Mouse (Mus musculus) lung, embryonic 16.5 days (tissue): ENCODE measurements at regions not wholly inside any gene's neighbourhood (a gene's known extent, or its start where the extent isn't known, plus 50 kb on each side); places are given as distances from the start of the nearest gene placed in this dataset.
A peak's percentile ranks its signal among the peaks of the same experiment; 100 is the strongest.

Experiments used
- ATAC-seq: fragments of 200-750 bp; cut with Nextera tagmentation; 2 replicates; pipeline ENCODE4 v1.8.0; 2017; ENCODE audit warnings: low read depth, mild to moderate bottlenecking, moderate library complexity
- H3K27ac ChIP-seq: fragments of 300-500 bp; sonication (generic); 2 replicates; pipeline ENCODE4 v1.5.1; 2014; ENCODE audit warnings: mild to moderate bottlenecking, control low read depth, low read length
- H3K27me3 ChIP-seq: fragments of 300-500 bp; sonication (generic); 2 replicates; pipeline ENCODE4 v1.6.1; 2014; ENCODE audit warnings: low read depth, low read length, mixed read lengths; ENCODE audit not compliant: control insufficient read depth, insufficient read depth
- H3K36me3 ChIP-seq: fragments of 300-500 bp; sonication (generic); 2 replicates; pipeline ENCODE4 v1.6.1; 2014; ENCODE audit warnings: low read length; ENCODE audit not compliant: control insufficient read depth, insufficient read depth
- H3K4me1 ChIP-seq: fragments of 300-500 bp; sonication (generic); replicated peaks from 2 replicates; pipeline ENCODE4 v1.6.1; 2014; ENCODE audit warnings: low read length, mixed read lengths; ENCODE audit not compliant: control insufficient read depth, insufficient read depth
- H3K4me2 ChIP-seq: fragments of 300-500 bp; sonication (generic); 2 replicates; pipeline ENCODE4 v1.6.1; 2014; ENCODE audit warnings: low read depth, low read length, control low read depth
- H3K4me3 ChIP-seq: fragments of 300-500 bp; sonication (generic); 2 replicates; pipeline ENCODE4 v1.5.1; 2014; ENCODE audit warnings: mild to moderate bottlenecking, low read length, control low read depth
- H3K9ac ChIP-seq: fragments of 300-500 bp; sonication (generic); 2 replicates; pipeline ENCODE4 v1.6.1; 2014; ENCODE audit warnings: low read length, control low read depth
- H3K9me3 ChIP-seq: fragments of 300-500 bp; sonication (generic); 2 replicates; pipeline ENCODE4 v1.6.1; 2016; ENCODE audit warnings: low read length; ENCODE audit not compliant: control insufficient read depth
- WGBS: fragments of 180-500 bp; shearing (Covaris S2); extraction: QIAGEN DNeasy Blood & Tissue Kit; methylation state at CpG from one replicate; pipeline ENCODE4 v1.1.7; 2014; 5-methylcytosine and 5-hydroxymethylcytosine counted together

DNA sequence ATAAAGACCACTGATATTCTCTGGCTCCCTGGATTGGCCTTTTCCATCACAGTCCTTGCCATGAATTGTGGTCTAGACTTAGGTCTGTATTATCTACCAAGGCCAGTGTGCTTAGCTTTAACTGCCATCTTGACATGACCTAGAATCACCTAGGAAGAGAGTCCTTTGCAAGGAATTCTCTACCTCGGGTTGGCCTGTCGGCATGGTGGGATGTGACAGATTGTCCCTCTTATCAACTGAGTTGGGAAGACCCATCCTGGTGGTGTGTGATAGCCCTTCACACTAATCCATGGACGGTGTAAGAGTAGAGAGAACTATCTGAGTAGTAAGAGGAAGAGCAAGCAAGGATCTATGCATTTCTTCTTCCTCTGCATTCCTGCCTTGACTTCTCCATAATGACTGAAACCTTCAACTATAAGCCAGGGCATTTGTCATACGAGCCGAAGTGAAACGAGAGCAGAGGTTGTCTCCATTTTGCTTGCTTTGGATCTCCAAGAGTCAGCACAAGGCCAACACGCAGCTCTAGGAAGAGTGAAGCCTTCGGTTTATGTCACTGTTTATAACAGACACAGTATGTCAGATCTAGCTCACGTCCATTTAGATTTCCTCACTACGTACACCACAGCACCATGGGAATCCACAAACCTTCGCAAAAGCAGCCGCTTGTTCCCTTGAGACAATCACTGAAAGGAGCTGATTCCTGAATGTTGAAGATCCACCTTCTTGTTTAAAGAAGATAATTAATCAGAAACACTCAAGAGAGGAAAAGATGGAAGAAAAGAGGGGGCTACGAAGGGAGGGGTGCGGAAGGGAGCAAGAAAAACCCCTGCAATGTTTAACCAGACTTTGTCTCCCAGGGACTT, 190.9 kb upstream of the Rgma start:
- ATAC-seq = no peak
- Histone ChIP-seq H3K4me2 (no peak overlapping the region), H3K4me3 (no peak overlapping the region), H3K36me3 (no peaks in the 10 kb centered on the region), H3K4me1 (no peaks in the 10 kb centered on the region), H3K27ac (no peak overlapping the region), H3K27me3 (no peaks in the 10 kb centered on the region), H3K9ac (no peak overlapping the region), H3K9me3 (no peaks in the 10 kb centered on the region)
- 90% methylated on average over 14 of the region's 14 CpGs for WGBS

DNA sequence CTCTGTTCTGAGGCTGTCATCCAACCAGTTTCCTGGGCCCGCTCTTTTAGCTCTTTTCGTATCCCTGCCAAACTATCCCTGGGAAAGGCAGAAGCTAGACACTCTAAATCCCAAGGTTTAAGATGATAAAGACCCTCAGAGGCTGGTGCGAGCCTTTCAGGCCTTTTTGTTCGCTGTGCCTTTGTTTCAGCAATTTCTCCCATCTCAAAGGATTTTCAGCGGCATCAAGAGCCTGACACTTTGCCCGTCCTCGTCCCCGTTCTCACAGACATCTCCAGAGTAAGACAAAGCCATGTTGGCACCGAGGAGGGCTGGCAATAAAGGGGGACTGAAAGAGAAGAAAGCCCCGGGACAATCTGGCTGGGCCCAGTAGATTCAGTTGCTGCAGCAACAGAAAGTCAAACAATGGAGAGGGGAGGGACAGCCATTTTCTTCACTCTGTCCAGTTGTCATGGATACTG, 190.2 kb upstream of the Rgma start:
- Histone ChIP-seq H3K4me2 (no peak overlapping the region), H3K9ac (no peak overlapping the region), H3K27ac (no peak overlapping the region), H3K4me1 (no peaks in the 10 kb centered on the region), H3K36me3 (no peaks in the 10 kb centered on the region), H3K27me3 (no peaks in the 10 kb centered on the region), H3K4me3 (no peak overlapping the region), H3K9me3 (no peaks in the 10 kb centered on the region)
- WGBS = 84% methylated on average over 10 of the region's 10 CpGs
- no peak for ATAC-seq

DNA sequence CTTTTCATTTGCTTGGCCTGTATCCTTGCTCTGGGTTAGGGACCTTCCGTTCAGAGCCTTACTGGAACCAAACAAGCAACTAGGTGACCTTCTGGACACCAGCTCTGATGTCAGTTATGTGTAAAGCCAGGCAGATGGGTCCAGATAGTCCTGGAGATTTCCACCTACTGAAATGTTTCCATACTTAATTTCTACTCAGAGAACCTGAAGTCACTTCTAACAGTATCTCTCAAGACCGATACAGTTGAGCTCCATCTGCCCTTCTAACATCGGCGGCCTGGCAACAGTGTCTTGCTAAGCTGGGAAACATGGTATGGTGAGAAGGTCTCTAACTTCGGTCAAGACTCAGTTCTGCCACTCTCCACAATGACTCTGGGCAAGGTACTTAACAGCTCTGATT, 189.7 kb upstream of the Rgma start:
- no peaks in the 10 kb centered on the region for H3K36me3 ChIP-seq
- ATAC-seq = no peak
- no peak overlapping the region for H3K4me3 ChIP-seq
- H3K9me3 ChIP-seq = no peaks in the 10 kb centered on the region
- 95% methylated on average over 5 of the region's 5 CpGs for WGBS
- H3K4me1 ChIP-seq = no peaks in the 10 kb centered on the region
- H3K27ac ChIP-seq = no peak overlapping the region
- no peaks in the 10 kb centered on the region for H3K27me3 ChIP-seq
- H3K4me2 ChIP-seq = no peak overlapping the region
- H3K9ac ChIP-seq = no peak overlapping the region

GRCm38 (mm10) chr7:73186501-73186900, 188.8 kb upstream of the Rgma start:
- Histone ChIP-seq H3K27me3 (no peaks in the 10 kb centered on the region), H3K4me1 (no peaks in the 10 kb centered on the region), H3K4me3 (no peak overlapping the region), H3K36me3 (no peaks in the 10 kb centered on the region), H3K9me3 (no peaks in the 10 kb centered on the region), H3K27ac (no peak overlapping the region), H3K4me2 (no peak overlapping the region), H3K9ac (no peak overlapping the region)
- ATAC-seq = no peak
- 87% methylated on average over 3 of the region's 3 CpGs for WGBS

GRCm38 (mm10) chr7:73191388-73192278, 183.7 kb upstream of the Rgma start:
- H3K4me3 ChIP-seq = no peak overlapping the region
- no peaks in the 10 kb centered on the region for H3K36me3 ChIP-seq
- H3K4me2 ChIP-seq = no peak overlapping the region
- H3K9me3 ChIP-seq = no peaks in the 10 kb centered on the region
- no peaks in the 10 kb centered on the region for H3K4me1 ChIP-seq
- no peak overlapping the region for H3K27ac ChIP-seq
- no peak for ATAC-seq
- no peak overlapping the region for H3K9ac ChIP-seq
- no peaks in the 10 kb centered on the region for H3K27me3 ChIP-seq
- WGBS = 54% methylated on average over 12 of the region's 12 CpGs

DNA sequence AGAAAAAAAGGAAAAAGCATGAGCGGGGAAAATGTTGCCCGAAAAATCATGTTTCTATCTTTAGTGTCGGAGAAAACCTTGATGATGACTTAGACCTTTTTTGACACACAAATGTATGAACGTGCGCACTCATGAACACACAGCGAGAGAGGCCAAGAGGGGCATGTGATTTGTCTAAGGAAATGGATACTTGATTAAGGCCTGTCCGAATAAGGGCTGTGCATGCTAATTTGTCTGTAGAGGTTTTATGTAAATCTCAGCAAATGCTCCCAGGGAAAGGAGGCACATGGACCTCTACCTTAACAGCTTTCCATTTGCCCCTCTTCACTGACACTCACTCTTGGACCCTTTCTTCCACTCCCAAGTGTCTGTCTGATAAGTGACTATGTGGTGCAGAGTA, 182.5 kb upstream of the Rgma start:
- H3K27ac ChIP-seq = no peak overlapping the region
- no peaks in the 10 kb centered on the region for H3K4me1 ChIP-seq
- H3K4me2 ChIP-seq = no peak overlapping the region
- no peaks in the 10 kb centered on the region for H3K27me3 ChIP-seq
- 73% methylated on average over 7 of the region's 7 CpGs for WGBS
- ATAC-seq = no peak
- H3K36me3 ChIP-seq = no peaks in the 10 kb centered on the region
- H3K9me3 ChIP-seq = no peaks in the 10 kb centered on the region
- H3K4me3 ChIP-seq = no peak overlapping the region
- no peak overlapping the region for H3K9ac ChIP-seq

GRCm38 (mm10) chr7:73195306-73195705, 180.0 kb upstream of the Rgma start:
- Histone ChIP-seq H3K4me3 (no peak overlapping the region), H3K9ac (no peak overlapping the region), H3K27ac (no peak overlapping the region), H3K36me3 (no peaks in the 10 kb centered on the region), H3K4me1 (peaks cover 2% of the 10 kb centered on the region; the same call in 1 of the 2 replicates), H3K4me2 (no peak overlapping the region), H3K27me3 (no peaks in the 10 kb centered on the region), H3K9me3 (no peaks in the 10 kb centered on the region)
- 50% methylated on average over 4 of the region's 4 CpGs for WGBS
- no peak for ATAC-seq

DNA sequence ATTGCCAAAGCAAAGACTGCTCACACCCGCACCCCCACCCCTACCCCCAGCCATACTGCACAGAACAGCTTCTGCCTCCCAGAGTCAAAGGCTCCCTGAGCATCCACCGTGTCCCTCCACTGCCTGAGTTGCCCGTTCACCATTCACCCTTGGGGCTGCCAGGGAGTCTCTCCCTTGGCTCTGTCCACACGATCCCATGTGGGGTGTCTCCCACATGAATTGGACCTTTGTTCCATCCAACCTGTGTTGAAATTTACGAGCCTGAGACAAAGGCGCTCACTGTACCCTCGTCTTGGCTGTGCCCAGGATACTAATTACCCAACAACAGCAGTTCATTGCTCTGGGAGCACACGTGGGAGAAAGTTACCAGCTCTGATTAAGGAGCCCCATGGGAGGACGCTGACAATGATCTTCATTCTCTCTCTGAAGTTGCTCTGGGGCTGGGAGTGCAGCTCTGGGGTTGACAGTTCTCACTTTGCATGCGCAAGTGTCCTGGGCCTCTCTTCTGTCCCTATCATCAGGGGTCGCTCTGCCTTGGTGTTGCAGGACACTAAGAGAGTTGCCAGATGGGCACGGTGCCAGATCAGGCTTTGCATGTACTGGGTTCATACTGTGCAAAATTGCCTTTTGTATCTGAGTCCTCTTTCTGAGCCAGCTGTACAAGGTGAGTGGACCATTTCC, 178.3 kb upstream of the Rgma start:
- no peaks in the 10 kb centered on the region for H3K27me3 ChIP-seq
- H3K9ac ChIP-seq = no peak overlapping the region
- H3K36me3 ChIP-seq = no peaks in the 10 kb centered on the region
- peaks cover 2% of the 10 kb centered on the region; the same call in 1 of the 2 replicates for H3K4me1 ChIP-seq
- no peaks in the 10 kb centered on the region for H3K9me3 ChIP-seq
- no peak overlapping the region for H3K4me3 ChIP-seq
- H3K27ac ChIP-seq = no peak overlapping the region
- WGBS = 62% methylated on average over 12 of the region's 12 CpGs
- 0 out of 2 replicates have a peak, but pooled peaks have one; percentile 31 for ATAC-seq
- no peak overlapping the region for H3K4me2 ChIP-seq

- Histone ChIP-seq H3K4me1 (peaks cover 2% of the 10 kb centered on the region; the same call in 1 of the 2 replicates), H3K4me3 (no peak overlapping the region), H3K9me3 (no peaks in the 10 kb centered on the region), H3K36me3 (no peaks in the 10 kb centered on the region), H3K27ac (no peak overlapping the region), H3K4me2 (no peak overlapping the region), H3K27me3 (no peaks in the 10 kb centered on the region), H3K9ac (no peak overlapping the region)
- WGBS = 13% methylated on average over 5 of the region's 5 CpGs
- ATAC-seq = peak; percentile 43; the same call in 1 of the 2 replicates
These were observed 177.2 kb upstream of the Rgma start for GRCm38 (mm10) chr7:73198069-73198468.
